Mouse (Mus musculus) hindlimb bud, embryonic 11.5 days (tissue): ENCODE measurements around the gene Mobp.

Experiments
- DNase-seq: peaks from one replicate; pipeline ENCODE4 v3.0.0-alpha.2; 2012; ENCODE audit warnings: low read depth, low spot score; ENCODE audit errors: extremely low spot score

Mobp gene

DNA sequence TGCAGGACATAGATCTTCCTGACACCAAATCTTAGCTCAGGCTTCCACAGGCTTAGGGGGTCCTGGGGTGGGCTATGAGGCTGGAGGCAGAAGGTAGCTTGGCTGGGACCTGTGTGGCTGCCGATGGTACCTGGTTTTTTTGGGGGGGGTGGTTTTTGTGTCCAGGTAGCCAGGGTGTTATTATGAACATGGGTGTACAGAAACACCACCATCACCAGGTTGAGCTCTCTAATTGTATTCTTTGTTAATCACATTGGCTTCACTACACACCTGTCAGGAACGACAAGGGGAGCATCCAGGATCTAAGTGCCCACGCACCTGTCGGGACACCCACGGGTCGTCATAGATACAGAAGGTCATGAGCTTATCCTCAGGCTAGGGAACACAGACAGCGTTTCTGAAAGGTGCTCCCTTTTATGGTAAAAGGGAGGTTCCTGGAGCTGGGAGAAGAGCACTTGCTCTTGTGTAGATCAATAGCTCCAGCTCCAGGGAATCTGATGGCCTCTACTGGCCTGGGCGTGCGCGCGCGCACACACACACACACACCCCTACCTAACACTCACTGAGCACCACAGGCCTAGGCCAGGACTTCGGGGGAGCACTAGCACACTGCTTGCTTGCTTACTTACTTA, 14.9 kb upstream of the Mobp start:
- DNase-seq: no peak

DNA sequence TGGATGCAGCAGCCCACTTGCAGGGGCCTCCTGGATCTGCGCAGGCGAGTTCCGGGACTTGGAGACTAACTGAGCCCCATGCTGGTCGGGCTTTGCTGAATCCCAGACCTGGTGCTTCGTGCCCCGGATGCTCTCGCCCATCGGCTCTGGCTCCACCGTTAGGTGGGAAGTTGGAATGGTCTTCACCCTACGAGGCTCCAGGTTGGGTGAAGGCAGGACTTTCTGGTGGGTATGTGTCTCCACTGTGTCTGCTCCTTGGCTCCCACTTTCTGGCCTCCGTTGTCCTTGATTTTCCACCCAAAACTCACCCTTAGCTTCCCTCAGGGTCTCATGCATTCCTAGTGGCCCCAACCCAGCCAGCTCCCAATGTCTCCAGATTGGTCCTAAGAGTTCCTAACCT, 14.1 kb upstream of the Mobp start:
- DNase-seq: no peak

DNA sequence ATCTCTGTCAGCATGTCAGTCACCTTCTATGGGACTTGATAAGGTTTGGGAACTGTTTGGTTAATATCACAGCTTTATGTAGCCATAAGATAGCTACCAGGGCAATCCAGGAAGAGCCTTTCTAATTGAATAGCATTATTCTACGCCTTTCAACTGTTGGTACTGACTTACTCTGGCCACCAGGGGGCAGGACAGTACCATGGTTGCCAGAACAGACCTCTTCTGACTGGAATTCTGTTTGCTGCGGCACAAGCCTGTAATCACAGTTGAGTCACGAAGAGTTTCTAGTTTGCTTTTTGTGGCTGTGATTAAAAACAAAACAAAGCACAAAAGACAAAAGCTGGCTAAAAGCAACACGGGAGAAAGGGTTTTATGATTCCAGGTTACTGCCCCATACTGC, 8.9 kb upstream of the Mobp start:
- DNase-seq: peak; percentile 49

DNA sequence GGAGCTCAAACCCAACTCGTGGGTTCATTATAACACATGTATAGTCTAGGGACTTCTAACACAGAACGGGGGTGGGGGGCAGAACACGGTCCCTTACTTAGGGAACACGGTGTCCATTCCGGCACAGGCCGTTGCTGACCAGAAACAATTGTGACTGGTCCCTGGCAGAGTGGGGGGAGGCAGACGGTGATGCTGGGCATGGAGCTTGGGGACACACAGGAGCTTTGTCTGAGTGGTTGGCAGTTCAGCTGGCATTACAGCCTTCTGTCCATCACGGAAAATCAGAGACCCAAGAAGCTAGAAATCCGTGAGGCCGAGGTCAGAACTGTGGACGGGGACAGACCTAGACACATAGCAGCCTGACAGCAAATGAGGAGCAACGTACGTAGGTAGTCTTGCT, 5.0 kb upstream of the Mobp start:
- DNase-seq: no peak

DNA sequence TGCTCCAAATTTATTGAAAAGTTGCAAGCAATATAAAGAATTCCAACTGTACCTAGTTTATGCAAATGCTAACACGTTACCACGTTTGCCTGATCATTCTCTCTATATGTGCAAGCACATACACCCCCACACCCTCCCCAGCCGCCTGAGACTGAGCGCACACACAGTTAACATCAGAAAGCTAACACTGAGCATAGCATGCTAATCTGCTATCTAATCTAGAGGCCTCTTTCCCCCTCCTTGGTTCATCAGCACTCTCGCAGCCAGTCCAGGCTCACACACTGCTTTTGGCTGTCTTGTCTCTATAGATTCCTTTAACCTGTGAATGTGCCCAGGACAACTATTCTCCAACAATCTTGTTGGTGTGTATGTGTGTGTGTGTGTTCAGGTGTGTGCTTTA, 1.6 kb downstream of the Mobp start:
- DNase-seq: no peak

DNA sequence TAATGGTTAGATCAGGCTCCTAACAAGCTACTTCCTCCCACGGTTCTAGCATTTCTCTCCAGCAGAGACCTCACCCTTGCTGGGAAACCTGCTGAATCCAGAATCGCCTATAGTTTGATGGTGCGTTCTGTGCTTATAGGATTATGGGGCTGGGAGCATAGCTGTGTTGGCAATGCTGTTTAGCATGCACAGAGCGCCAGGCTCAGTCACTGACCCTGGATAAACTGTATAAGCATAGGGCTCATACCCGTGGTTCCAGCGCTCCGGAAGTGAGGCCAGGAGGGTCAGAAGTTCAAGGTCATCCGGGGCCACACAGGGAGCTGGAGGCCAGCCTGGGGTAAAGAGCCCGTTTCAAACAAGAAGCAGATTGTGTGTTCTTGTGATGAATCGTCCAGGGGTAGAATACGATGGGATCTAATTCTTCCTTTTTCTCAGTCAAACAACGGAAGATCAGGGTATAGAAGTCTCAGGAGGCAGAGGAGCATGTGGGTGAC, 2.4 kb downstream of the Mobp start:
- no peak for DNase-seq

DNA sequence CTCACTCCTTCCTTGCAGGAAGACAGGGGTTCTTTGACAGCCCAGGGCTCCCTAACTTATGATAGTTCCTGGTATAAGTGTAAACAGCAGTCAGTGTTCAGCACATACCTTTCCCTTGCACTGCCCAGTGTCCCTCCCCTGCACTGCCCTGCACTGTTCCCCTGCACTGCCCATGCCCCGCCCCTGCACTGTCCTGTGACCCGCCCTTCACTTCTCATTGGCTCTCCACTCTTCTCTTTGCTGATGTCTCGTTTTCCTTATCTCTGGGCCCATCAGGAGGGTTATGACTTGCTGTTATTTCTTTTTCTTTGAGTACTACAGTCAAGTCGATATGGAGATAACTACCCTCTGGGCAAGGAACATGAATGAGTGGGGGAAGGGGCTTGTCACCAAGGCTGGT, 8.5 kb downstream of the Mobp start:
- no peak for DNase-seq

DNA sequence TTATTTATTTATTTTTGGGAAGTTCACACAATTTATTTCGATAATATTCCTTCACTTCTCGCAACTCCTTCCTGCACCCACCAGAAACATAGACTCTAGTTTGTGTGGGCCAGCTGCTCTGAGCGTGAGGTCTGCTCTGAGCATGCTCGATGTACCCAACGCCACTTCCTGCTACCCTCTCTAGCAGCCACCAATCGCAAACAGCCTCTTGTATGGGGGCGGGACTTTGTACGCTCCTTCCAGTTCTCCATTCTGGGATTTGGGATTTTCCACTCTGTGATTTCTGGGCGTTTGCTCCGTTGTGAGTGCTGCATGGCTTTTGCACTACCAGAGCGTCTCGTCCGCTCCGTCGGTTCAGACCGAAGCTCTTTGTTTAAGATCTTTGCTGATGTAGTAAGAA, 14.4 kb downstream of the Mobp start:
- DNase-seq: no peak

DNA sequence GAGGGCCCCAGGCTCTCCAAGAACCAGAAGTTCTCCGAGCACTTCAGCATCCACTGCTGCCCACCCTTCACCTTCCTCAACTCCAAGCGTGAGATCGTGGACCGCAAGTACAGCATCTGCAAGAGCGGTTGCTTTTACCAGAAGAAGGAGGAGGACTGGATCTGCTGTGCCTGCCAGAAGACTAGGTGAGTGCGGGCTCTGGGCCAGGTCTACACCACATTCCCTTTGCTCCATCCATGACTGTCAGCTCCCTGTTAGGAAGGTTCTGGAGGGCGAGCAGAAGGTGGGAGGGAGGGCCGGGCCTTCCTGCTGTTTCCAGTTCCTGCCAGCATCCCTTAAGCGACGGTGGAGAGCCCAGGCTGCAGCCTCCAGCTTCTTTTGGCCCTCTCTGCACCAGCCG, 18.3 kb downstream of the Mobp start:
- no peak for DNase-seq

DNA sequence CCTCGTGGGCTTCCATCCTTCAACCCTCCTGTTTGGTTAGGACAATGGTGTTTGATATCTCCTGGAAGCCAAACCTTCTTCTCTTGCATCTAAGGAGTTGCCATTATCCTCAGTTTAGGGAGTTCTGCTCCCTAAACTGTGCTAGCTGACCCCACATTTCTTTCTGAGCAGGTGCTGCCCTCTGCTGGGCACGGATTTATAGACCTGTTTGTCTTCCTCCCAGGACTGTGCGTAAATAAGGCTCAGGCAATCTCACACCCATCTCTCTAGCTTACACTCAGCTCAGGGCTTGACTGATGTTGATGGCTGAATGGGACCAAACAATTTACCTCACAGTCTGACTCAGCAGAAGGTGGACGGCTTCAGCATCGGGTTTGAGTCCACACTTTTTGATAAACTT, 21.8 kb downstream of the Mobp start:
- DNase-seq: no peak

DNA sequence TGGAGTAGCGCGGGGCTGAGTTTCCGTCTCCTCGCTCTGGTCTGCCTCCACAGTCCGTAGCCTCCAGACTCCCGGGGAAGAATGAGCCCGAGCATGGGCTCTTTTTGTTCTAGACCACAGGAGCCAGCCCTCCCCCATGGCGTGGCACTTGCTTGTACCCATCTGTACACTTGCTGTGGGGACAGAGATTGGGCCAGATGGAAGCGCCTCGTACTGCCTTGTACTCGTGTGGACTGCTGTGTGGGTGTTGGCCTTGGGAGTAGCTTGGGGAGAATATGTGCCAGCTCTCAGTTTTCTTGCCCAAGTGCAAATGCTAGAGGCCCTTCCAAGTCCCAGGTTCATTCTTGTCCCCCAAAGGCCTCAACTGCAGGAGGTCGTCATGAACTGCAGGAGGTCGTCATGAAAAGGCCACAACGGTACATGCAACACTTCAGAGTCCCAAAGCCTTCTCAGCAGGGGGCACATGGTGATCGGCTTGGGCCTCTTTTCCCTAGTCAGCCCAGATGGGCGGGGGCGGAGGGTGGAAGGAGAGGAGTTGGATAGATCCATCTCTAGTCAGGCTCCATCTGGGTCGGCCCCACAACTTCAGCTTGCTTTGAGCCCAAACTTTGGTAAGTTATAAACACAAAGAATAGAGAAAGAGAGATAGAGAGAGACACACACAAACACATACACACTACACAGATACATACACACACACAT, 25.1 kb downstream of the Mobp start:
- DNase-seq: no peak

DNA sequence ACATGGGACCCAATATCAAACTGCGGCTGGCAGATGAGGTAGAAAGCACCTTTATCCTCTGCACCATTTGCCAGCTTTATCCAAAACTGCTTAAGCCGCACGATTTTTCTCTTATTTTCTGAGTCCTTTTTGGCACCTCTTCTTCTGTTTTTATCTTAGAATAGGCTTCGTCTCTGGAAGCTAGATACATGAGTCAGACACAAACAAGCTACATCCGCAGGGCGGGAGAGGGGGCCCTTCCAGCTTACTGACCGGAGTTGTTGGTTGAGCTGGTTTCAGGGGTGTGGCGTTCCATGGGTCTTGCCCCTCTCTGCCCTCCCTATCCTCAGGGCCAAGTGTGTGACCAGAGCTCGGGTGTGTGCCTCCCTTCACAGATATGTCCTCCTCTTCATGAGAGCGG, 29.3 kb downstream of the Mobp start:
- DNase-seq: no peak

DNA sequence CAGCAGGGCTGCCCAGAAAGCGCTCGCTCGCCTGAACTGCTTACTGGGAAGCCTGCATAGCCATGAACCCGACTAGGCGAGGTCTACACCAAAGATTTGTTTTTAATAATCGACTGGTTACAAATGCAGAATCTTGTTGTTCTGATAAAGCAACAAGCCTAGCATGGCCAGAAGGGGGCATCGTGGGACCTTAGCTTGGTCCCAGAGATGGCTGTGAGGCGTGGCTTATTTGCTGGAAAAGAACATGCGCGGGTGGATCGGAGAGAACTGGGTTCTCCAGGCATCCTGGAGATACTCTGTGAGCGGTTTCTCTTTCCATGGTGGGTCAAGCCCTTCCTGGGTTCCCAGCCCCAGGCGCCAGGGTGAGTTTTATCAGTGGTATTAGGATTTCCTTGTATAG, 35.0 kb downstream of the Mobp start:
- DNase-seq: no peak

DNA sequence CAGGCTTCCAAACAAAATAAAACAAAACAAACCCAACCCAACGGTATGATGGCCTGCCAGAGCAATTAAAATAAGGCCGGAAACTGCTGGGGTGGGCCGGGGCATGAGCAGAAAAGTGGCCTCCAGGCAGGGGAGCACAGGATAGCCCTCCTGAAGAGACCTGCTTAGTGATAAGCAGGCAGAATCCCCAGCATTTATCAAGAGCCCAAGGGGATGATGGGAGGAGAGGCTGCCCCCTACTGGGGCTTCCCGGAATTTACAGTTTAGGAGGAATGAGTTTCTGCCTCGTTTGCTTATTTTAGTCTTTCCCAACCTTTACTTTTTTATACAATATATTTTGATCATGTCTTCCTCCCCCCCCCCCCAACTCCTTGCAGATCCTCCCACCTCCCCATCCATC, 37.3 kb downstream of the Mobp start:
- DNase-seq: no peak

DNA sequence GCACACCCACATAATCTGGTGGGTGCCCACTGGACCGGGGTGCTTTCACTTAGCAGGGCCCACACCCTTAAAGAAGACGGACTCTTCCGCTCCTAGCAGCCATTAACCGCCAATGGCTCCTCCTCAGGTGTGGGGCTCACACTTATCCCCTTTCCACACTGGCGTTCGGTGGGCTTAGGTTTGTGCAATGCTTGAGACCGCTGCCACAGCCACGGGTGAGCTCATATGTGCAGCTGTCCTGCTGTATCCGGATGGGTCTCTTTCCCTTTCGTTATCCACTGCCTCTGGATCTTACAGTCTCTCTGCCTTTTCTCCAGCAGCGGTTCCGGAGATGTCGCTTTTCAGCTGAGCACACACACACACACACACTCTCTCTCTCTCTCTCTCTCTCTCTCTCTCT, 41.4 kb downstream of the Mobp start:
- DNase-seq: no peak

DNA sequence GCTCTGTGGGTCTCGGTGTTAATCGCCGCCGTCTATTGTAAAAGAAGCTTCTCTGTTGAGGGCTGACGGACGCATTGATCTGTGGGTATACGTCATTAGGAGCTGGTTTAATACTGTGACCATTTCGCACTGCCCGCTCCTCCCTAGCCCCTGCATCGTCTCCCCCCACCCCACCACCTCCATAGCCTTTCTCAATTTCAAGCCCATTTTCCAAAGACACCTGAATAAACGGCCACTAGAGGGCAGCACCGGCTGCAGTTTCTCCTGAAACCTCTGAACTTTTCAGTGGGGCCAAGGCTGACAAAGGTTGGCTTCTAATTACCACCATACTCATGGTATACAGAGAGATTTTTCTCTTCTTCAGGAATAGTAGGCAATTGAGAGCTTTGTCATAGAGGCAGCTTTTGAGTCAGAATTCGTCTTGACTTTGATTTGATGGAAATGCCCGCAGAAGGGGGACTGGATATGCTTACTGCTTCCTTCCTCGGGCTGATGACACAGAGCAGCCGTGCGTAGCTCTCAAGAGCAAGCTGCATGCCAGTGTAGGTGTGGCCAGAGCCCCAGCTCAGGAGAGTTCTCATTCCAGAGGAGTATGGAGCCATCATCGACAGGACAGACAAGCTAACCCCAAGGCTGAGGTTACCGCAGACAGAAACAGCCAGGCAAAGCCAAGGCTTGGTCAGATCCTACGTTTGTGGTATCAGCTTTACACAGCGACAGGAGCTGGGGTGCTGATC, 42.0 kb downstream of the Mobp start:
- peak; percentile 83 for DNase-seq

DNA sequence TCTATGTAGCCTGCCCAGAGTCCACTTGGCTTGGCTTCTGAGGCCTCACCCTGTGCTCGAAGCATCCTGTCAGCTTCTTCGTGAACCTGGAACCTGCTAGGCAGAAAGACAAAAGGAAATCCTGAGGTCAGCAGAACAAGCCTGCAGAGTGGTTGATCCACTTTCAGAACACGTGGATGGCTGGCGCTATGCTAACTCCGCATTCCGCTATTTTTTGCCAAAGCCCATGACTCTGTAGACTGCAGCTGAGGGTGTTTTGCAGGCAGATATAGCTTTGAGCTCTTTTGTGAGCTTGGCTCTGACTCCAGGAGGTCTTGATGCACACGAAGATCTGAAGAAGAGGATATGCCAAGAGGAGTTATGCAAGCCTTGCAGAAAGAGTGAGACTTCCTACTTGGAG, 43.2 kb downstream of the Mobp start:
- no peak for DNase-seq

DNA sequence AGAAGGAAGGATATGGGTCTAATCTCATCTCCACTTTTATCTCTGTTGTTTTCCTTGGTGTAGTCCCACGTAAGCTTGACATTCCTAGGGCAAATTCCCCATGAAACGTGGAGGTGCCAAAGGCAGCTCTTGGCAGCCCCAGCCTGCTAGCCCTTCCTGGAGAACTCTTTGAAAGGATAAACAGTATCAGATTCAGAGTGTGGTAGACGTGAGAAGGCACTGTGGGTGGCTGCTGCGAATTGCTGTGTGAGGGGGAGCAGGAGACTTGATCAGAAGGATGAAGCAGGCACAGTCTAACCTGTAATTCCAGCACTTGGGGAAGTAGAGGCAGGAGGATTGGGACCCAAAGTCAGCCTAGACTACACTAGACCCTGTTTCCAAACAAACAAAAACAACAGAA, 51.4 kb downstream of the Mobp start:
- no peak for DNase-seq

DNA sequence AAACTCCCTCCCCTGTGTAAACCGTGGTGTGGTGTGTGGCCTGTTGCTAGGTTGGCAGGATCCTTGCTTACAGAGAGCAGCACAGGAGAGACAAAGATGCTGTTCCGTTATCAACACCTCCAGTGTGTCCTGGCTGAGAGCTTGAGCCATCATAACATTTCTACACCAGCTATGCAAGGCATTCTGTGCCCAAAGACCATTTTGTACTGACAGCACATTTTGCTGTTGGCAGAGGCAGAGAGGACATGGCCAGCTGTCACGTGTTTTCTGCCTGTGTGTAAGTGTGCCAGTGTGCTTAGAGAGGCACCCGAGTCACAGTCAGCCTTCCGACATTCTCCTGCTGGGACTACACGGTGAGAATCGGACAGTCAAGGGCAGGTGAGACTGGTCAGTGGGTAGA, 52.2 kb downstream of the Mobp start:
- no peak for DNase-seq

DNA sequence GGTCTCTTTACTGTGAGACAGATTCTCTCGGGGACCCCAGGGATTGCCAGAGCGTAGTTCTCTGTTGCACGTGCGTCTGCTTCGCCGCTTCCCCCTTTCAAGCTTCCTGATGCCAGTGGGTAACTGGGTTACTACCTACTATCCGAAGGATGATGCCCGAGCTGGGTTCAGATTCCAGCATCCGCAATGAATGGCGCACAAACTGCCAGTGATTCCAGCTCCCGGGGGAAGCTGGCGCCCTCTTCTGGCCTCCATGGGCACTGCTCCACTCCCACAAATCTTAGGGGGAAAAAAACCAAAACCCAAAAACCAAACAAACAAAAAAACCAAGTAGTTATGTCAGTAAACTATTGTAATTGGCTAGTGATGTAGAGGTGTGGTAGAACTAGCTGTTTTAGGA, 53.2 kb downstream of the Mobp start:
- no peak for DNase-seq

DNA sequence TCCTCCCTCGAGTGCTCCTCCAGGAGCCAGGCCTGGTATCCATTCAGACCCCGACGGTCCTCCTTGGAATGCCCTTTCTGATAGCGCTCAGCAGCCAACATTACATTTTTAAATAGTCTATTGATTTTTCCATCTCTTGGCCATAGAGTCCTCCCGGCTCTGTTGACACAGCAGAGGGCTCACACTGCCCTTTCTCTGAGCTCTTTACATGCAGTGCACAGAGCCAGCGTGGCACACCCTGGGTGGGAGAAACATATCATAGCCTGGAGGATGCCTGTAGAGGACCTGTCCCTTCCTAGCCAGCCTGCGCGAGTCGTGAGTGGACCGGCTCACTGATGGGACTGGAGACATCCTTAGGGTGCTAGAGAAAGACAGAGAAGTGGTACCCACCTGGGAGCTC, 54.4 kb downstream of the Mobp start:
- no peak for DNase-seq

DNA sequence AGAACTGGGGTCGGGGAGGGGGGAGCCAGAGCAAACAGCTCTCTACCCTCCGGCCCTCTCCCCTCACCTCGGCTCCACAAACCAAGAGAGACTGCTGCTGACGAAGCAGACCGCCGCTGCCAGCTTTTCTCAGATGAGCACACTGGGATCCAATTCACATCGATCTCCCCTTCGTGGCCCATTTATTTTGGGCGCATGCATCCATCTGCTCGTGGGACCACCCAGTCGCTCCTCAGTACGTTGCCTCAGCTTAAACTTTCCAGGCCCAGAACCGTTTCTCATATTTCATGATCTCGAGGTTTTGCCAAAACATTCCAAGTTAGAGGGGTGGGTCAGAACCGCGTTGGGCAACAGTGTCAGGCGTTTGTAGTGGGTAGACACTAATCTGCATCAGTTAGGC, 57.4 kb downstream of the Mobp start:
- no peak for DNase-seq
